Mouse (Mus musculus) hindbrain, embryonic 11.5 days (tissue): Measurements from ENCODE around the gene Cit. TPM values are rescaled to one million over a fixed set of nuclear protein-coding genes. Genes with fewer than 3 reads are reported as not detected.

Experiments used
- ATAC-seq: fragments of 200-750 bp; cut with Nextera tagmentation; 2 replicates; pipeline ENCODE4 v1.8.0; 2017; ENCODE audit warnings: mild to moderate bottlenecking, moderate TSS enrichment, moderate library complexity; ENCODE audit not compliant: low FRiP score
- DNase-seq: peaks from one replicate; pipeline ENCODE4 v3.0.0-alpha.2; 2015; ENCODE audit warnings: low spot score
- H3K27ac ChIP-seq: fragments of 300-500 bp; sonication (generic); 2 replicates; pipeline ENCODE4 v1.5.1; 2014; ENCODE audit warnings: mild to moderate bottlenecking, low read depth, low read length
- H3K27me3 ChIP-seq: fragments of 300-500 bp; sonication (generic); 2 replicates; pipeline ENCODE4 v1.6.1; 2014; ENCODE audit warnings: mild to moderate bottlenecking, low read length, moderate library complexity, mixed read lengths; ENCODE audit not compliant: control insufficient read depth, insufficient read depth
- H3K36me3 ChIP-seq: fragments of 300-500 bp; sonication (generic); 2 replicates; pipeline ENCODE4 v1.6.1; 2014; ENCODE audit warnings: mild to moderate bottlenecking, low read length, moderate library complexity, mixed read lengths; ENCODE audit not compliant: control insufficient read depth, insufficient read depth
- H3K4me1 ChIP-seq: fragments of 300-500 bp; sonication (generic); replicated peaks from 2 replicates; pipeline ENCODE4 v1.6.1; 2014; ENCODE audit warnings: low read length, mixed read lengths; ENCODE audit not compliant: control insufficient read depth, insufficient read depth
- H3K4me2 ChIP-seq: fragments of 300-500 bp; sonication (generic); replicated peaks from 2 replicates; pipeline ENCODE4 v1.6.1; 2014; ENCODE audit warnings: mild to moderate bottlenecking, low read depth, low read length
- H3K4me3 ChIP-seq: fragments of 300-500 bp; sonication (generic); 2 replicates; pipeline ENCODE4 v1.5.1; 2014; ENCODE audit warnings: low read depth, low read length
- H3K9ac ChIP-seq: fragments of 300-500 bp; sonication (generic); 2 replicates; pipeline ENCODE4 v1.6.1; 2014; ENCODE audit warnings: low read depth, low read length
- H3K9me3 ChIP-seq: fragments of 300-500 bp; sonication (generic); 2 replicates; pipeline ENCODE4 v1.6.1; 2016; ENCODE audit warnings: low read length; ENCODE audit not compliant: control insufficient read depth
- WGBS: fragments of 180-500 bp; shearing (Covaris S2); extraction: QIAGEN DNeasy Blood & Tissue Kit; methylation state at CpG from one replicate; pipeline ENCODE4 v1.1.7; 2014; 5-methylcytosine and 5-hydroxymethylcytosine counted together
- polyA plus RNA-seq: library from polyadenylated mRNA; unstranded; fragments of >200 nt; fragmentation: Nextera tagmentation; extraction: Ambion mirVana; gene quantifications from 2 replicates; pipeline ENCODE4 v1.2.1, GENCODE M21; 2014

Cit gene
- polyA plus RNA-seq, 1 experiment from 2014 or later = 33.6 TPM

GRCm38 (mm10) chr5:115909106-115909505 lies 64.0 kb downstream of the Cit start:
- ATAC-seq = no peak
- Histone ChIP-seq H3K27ac (no peak overlapping the region), H3K36me3 (no peaks in the 10 kb centered on the region), H3K4me1 (peaks cover 3% of the 10 kb centered on the region), H3K9ac (no peak overlapping the region), H3K4me3 (no peak overlapping the region), H3K4me2 (no peak overlapping the region), H3K27me3 (no peaks in the 10 kb centered on the region), H3K9me3 (no peaks in the 10 kb centered on the region)
- no peak for DNase-seq
- WGBS = 77% methylated on average over 11 of the region's 11 CpGs

GRCm38 (mm10) chr5:115910491-115910890 lies 65.4 kb downstream of the Cit start:
- H3K27me3 ChIP-seq = no peaks in the 10 kb centered on the region
- no peak overlapping the region for H3K4me2 ChIP-seq
- no peak for ATAC-seq
- 71% methylated on average over 11 of the region's 11 CpGs for WGBS
- no peak overlapping the region for H3K27ac ChIP-seq
- no peaks in the 10 kb centered on the region for H3K36me3 ChIP-seq
- peaks cover 3% of the 10 kb centered on the region for H3K4me1 ChIP-seq
- H3K9ac ChIP-seq = no peak overlapping the region
- H3K9me3 ChIP-seq = no peaks in the 10 kb centered on the region
- H3K4me3 ChIP-seq = no peak overlapping the region
- DNase-seq = no peak

DNA sequence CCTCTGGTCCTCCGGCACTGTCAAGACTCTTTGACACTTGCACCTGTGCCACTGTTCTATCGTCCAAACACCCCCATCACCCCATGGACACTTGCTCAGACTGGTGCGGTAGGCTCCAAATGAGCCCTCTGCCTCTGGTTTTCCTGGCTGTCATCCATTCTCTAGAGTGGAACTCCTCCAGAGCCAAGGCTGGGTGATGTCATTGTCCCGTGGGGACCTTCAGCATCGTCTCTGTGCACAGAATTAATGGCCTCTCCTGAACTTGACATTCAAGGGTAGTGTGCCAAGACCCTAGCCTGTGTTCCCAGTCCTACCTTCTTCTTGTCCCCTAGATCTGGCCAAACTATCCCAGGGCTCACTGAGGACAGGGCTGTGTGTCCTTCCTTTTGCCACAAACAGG lies 70.4 kb downstream of the Cit start:
- Histone ChIP-seq H3K9me3 (no peaks in the 10 kb centered on the region), H3K4me3 (no peak overlapping the region), H3K27ac (no peak overlapping the region), H3K36me3 (no peaks in the 10 kb centered on the region), H3K4me2 (no peak overlapping the region), H3K4me1 (no peaks in the 10 kb centered on the region), H3K9ac (no peak overlapping the region), H3K27me3 (no peaks in the 10 kb centered on the region)
- no peak for DNase-seq
- ATAC-seq = no peak
- WGBS = 95% methylated on average over 5 of the region's 5 CpGs

DNA sequence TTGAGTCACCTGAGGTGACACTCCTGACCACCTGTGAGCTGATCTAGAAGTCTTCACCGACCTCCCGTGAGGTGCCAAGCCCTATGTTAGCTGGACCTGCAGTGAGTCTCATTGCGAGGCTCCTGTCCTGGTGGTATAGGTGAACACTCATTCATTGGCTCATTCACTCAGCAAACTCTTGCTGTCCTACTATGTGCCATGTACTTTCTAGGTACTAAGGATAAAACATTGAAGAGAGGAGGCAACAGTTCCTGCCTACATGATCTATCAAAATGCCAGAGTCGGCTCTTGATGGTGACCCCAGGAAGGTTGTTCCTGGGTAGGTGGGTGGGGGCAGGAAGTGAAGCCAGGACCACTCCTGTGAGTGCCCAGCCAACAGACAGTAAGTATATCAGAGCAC lies 72.9 kb downstream of the Cit start:
- H3K27ac ChIP-seq = no peak overlapping the region
- no peak for ATAC-seq
- H3K4me1 ChIP-seq = no peaks in the 10 kb centered on the region; the same call in 1 of the 2 replicates
- no peaks in the 10 kb centered on the region for H3K9me3 ChIP-seq
- DNase-seq = no peak
- WGBS = 92% methylated on average over 4 of the region's 4 CpGs
- H3K27me3 ChIP-seq = no peaks in the 10 kb centered on the region
- H3K9ac ChIP-seq = no peak overlapping the region
- H3K4me3 ChIP-seq = no peak overlapping the region
- no peaks in the 10 kb centered on the region for H3K36me3 ChIP-seq
- H3K4me2 ChIP-seq = no peak overlapping the region

DNA sequence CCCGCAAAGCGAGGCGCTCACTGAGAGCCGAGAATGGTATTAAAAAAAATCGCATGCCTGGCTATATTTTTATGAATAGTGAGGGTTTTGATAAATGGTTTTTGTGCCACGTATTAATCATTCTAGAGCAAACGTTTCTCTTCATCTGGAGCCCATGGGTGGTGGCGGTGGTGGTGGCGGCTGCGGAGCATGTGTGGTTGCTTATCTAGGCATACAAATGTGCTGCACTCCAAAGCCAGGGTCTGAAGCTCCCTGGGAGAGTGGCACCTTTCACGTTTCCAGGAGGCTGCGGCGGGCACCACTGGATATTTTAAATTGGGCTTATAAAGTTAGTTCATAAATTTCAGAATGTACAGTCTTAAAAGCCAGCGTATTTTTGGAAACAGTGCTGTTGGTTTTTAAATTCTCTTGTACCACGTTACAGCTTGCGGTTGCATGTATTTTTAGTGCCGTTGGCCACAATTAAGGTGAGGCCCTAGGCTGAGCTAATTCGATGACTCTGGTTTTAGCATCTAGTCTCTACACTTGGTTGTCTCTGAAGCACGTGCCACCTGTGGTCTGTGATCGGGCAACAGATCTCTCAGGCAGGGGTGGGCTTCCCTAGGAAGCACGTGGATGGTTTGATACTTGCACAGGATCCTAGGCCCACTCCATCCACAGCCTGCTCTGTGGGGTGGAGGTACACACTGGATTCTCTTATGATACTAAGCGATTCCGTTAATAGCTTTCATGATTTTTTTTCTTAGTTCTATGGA lies 73.7 kb downstream of the Cit start:
- no peaks in the 10 kb centered on the region; the same call in 1 of the 2 replicates for H3K4me1 ChIP-seq
- no peaks in the 10 kb centered on the region for H3K36me3 ChIP-seq
- H3K9me3 ChIP-seq = no peaks in the 10 kb centered on the region
- H3K4me2 ChIP-seq = no peak overlapping the region
- H3K9ac ChIP-seq = no peak overlapping the region
- 94% methylated on average over 23 of the region's 23 CpGs for WGBS
- ATAC-seq = no peak
- no peaks in the 10 kb centered on the region for H3K27me3 ChIP-seq
- DNase-seq = no peak
- no peak overlapping the region for H3K4me3 ChIP-seq
- no peak overlapping the region for H3K27ac ChIP-seq

- Histone ChIP-seq H3K27ac (no peak overlapping the region), H3K9me3 (no peaks in the 10 kb centered on the region), H3K9ac (no peak overlapping the region), H3K4me2 (no peak overlapping the region), H3K36me3 (no peaks in the 10 kb centered on the region), H3K4me1 (no peaks in the 10 kb centered on the region; the same call in 1 of the 2 replicates), H3K4me3 (no peak overlapping the region), H3K27me3 (no peaks in the 10 kb centered on the region)
- DNase-seq (no peak), ATAC-seq (no peak)
- WGBS = 43% methylated on average over 9 of the region's 9 CpGs
These were observed 76.9 kb downstream of the Cit start for GRCm38 (mm10) chr5:115921990-115922389.

DNA sequence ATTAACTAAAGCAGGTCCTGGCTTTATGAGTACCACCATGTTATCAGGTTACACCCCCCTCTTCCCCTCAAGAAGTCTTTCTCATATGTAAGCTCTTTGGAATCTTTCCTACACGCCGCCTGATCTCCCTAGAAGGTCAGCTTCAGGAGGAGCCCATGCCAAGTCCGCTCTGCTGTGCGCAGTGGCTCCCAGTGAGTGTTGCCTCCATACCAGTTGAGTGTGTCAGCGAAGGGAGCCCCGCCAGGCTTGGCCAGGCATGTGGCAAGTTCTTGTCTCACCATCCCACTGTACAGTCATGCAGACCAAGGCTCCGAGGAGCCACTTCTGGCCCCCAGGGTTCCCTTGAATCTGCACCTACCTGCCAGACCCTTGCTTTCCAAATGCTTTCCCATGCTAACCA lies 79.9 kb downstream of the Cit start:
- Histone ChIP-seq H3K36me3 (peaks cover 3% of the 10 kb centered on the region), H3K4me3 (no peak overlapping the region), H3K4me2 (no peak overlapping the region), H3K4me1 (no peaks in the 10 kb centered on the region; the same call in 1 of the 2 replicates), H3K27me3 (no peaks in the 10 kb centered on the region), H3K9me3 (no peaks in the 10 kb centered on the region), H3K9ac (no peak overlapping the region), H3K27ac (no peak overlapping the region)
- DNase-seq = no peak
- ATAC-seq = no peak
- 91% methylated on average over 7 of the region's 7 CpGs for WGBS

GRCm38 (mm10) chr5:115928786-115929507 lies 83.9 kb downstream of the Cit start:
- no peaks in the 10 kb centered on the region for H3K4me1 ChIP-seq
- no peak overlapping the region for H3K27ac ChIP-seq
- no peak overlapping the region for H3K4me3 ChIP-seq
- DNase-seq (peak; percentile 25), ATAC-seq (no peak)
- H3K9ac ChIP-seq = no peak overlapping the region
- peaks cover 3% of the 10 kb centered on the region for H3K36me3 ChIP-seq
- H3K9me3 ChIP-seq = no peaks in the 10 kb centered on the region
- H3K4me2 ChIP-seq = no peak overlapping the region
- WGBS = 86% methylated on average over 16 of the region's 16 CpGs
- H3K27me3 ChIP-seq = no peaks in the 10 kb centered on the region

- no peak overlapping the region for H3K4me3 ChIP-seq
- no peaks in the 10 kb centered on the region; the same call in none of the 2 replicates for H3K36me3 ChIP-seq
- H3K27me3 ChIP-seq = no peaks in the 10 kb centered on the region
- H3K27ac ChIP-seq = no peak overlapping the region
- H3K4me1 ChIP-seq = no peaks in the 10 kb centered on the region
- H3K4me2 ChIP-seq = no peak overlapping the region
- ATAC-seq = no peak
- WGBS = 96% methylated on average over 11 of the region's 11 CpGs
- DNase-seq = no peak
- H3K9ac ChIP-seq = no peak overlapping the region
- no peaks in the 10 kb centered on the region for H3K9me3 ChIP-seq
These were observed 87.2 kb downstream of the Cit start for GRCm38 (mm10) chr5:115932325-115932724.
